Mouse (Mus musculus) Patski (cell line): Measurements from ENCODE around the gene Taar4. TPM values are rescaled to one million over a fixed set of nuclear protein-coding genes. Genes with fewer than 3 reads are reported as not detected.

ENCODE experiments used
- ATAC-seq: fragments of 100-300 bp; one replicate; pipeline ENCODE4 v1.8.0; 2021
- CTCF ChIA-PET: fragments of 350-600 bp; sonication (Branson Sonifier 250); formaldehyde crosslinking; loops from one replicate; lab custom pipeline; 2022; ENCODE audit warnings: inconsistent platforms; lab: Charles Lee
- POLR2A ChIA-PET: fragments of 350-600 bp; sonication (Branson Sonifier 250); formaldehyde crosslinking; loops from one replicate; lab custom pipeline; 2022; ENCODE audit warnings: antibody characterized with exemption, inconsistent platforms; lab: Charles Lee
- DNase-seq: peaks from one replicate; pipeline ENCODE4 v3.0.0-alpha.2; 2011; ENCODE audit warnings: low read depth, low spot score
- H3K27me3 ChIP-seq: fragments of 371-371 bp; one replicate; pipeline ENCODE4 v1.5.1; 2021
- CTCF ChIP-seq: fragments of 100-300 bp; IDR thresholded peaks from one replicate; pipeline ENCODE4 v1.5.1; 2021
- in situ Hi-C: fragments of 300-500 bp; cut with MboI; formaldehyde crosslinking; loops from 3 replicates; pipeline ENCODE4 v1.11.1; 2018; ENCODE audit warnings: low pct_unique_long_range_greater_than_20kb, mixed read lengths
- polyA plus RNA-seq: library from polyadenylated mRNA; unstranded; gene quantifications from one replicate; pipeline ENCODE4 v1.2.3, GENCODE M21; 2021

The Taar4 gene
- polyA plus RNA-seq, 1 experiment from 2014 or later = not detected

- CTCF ChIA-PET = interaction anchor here (1.1 kb wide), 1 partner anchor 14 kb away, joined by 3 read pairs; no protein-coding TSS in a partner anchor
- H3K27me3 ChIP-seq = peaks cover 21% of the 10 kb centered on the region
- DNase-seq (no peak), ATAC-seq (no peak)
- in situ Hi-C loops = no loop called here
- POLR2A ChIA-PET = no interaction called here
- no peak for TF ChIP-seq CTCF
Measured at GRCm38 (mm10) chr10:24006442-24006841, 46.1 kb downstream of the Taar4 start.

DNA sequence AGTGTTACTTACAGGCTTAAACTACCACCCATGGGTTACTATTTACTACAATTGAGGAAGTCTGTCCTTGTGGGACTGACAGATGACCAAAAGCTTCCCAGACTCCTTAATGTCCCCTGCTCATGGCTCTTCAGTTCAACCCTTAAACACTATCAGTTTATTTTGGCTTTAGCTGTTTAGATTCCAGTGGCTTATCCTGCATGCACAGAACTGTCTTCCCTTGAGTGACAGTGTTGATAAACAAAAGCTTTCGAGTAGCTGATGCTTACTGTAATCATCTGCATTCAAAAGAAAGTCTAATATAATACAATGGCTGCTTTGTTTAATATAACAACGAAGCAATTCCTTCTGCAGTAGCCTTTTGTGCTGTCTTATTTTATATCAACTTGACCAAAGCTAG lies 46.7 kb downstream of the Taar4 start:
- DNase-seq (no peak), ATAC-seq (no peak)
- CTCF ChIA-PET = interaction anchor here (1.1 kb wide), 1 partner anchor 15 kb away, joined by 3 read pairs; no protein-coding TSS in a partner anchor
- in situ Hi-C loops = no loop called here
- peaks cover 15% of the 10 kb centered on the region for H3K27me3 ChIP-seq
- POLR2A ChIA-PET = no interaction called here
- no peak for TF ChIP-seq CTCF

GRCm38 (mm10) chr10:24008143-24008542 lies 47.8 kb downstream of the Taar4 start:
- peaks cover 12% of the 10 kb centered on the region for H3K27me3 ChIP-seq
- ChIA-PET CTCF (no interaction called here), POLR2A (no interaction called here)
- no peak for TF ChIP-seq CTCF
- ATAC-seq (no peak), DNase-seq (no peak)
- in situ Hi-C loops = no loop called here

Other genes with a start within 250 kb of the Taar4 start
- 365 TPM for gene Rps12, start 173.2 kb upstream of the Taar4 start, polyA plus RNA-seq
- 8.0 TPM for gene Slc18b1, start 163.5 kb upstream of the Taar4 start, polyA plus RNA-seq
- not detected for gene Vnn3, start 109.0 kb upstream of the Taar4 start, polyA plus RNA-seq
- gene Vnn1, start 65.8 kb upstream of the Taar4 start, polyA plus RNA-seq = 0.21 TPM
- not detected for gene Taar1, start 40.1 kb upstream of the Taar4 start, polyA plus RNA-seq
- not detected for gene Taar2, start 21.9 kb upstream of the Taar4 start, polyA plus RNA-seq
- not detected for gene Taar3, start 10.9 kb upstream of the Taar4 start, polyA plus RNA-seq
- not detected for gene Taar5, start 10.2 kb downstream of the Taar4 start, polyA plus RNA-seq
- gene Taar6, start 25.2 kb downstream of the Taar4 start, polyA plus RNA-seq = not detected
- not detected for gene Taar7a, start 33.0 kb downstream of the Taar4 start, polyA plus RNA-seq
- not detected for gene Taar7b, start 39.4 kb downstream of the Taar4 start, polyA plus RNA-seq
- gene Taar7d, start 66.7 kb downstream of the Taar4 start, polyA plus RNA-seq = not detected
- not detected for gene Taar7e, start 77.1 kb downstream of the Taar4 start, polyA plus RNA-seq
- gene Taar7f, start 89.0 kb downstream of the Taar4 start, polyA plus RNA-seq = not detected
- gene Taar8a, start 116.0 kb downstream of the Taar4 start, polyA plus RNA-seq = not detected
- not detected for gene Taar8b, start 131.8 kb downstream of the Taar4 start, polyA plus RNA-seq
- not detected for gene Taar8c, start 141.4 kb downstream of the Taar4 start, polyA plus RNA-seq
- gene Taar9, start 149.0 kb downstream of the Taar4 start, polyA plus RNA-seq = not detected
- gene Stx7, start 188.8 kb downstream of the Taar4 start, polyA plus RNA-seq = 145 TPM